Mouse (Mus musculus) heart, adult 2 months (tissue): Measurements from ENCODE around the gene Dgka. TPM values are rescaled to one million over a fixed set of nuclear protein-coding genes. Genes with fewer than 3 reads are reported as not detected.
A peak's percentile ranks its signal among the peaks of the same experiment; 100 is the strongest.

ENCODE experiments used
- DNase-seq, 2 experiments: peaks; one replicate each; pipeline ENCODE4 v3.0.0; 2021
- H3K27ac ChIP-seq: fragments of 200-600 bp; 2 replicates; pipeline ENCODE4 v1.8.1; 2022
- H3K27me3 ChIP-seq: fragments of 200-500 bp; 2 replicates; pipeline ENCODE4 v1.6.1; 2012; ENCODE audit warnings: mild to moderate bottlenecking, low read length, inconsistent platforms, mixed read lengths; ENCODE audit not compliant: control insufficient read depth, insufficient read depth
- H3K36me3 ChIP-seq: fragments of 200-500 bp; 2 replicates; pipeline ENCODE4 v1.6.1; 2012; ENCODE audit warnings: low read length, inconsistent platforms; ENCODE audit not compliant: control insufficient read depth, insufficient read depth
- H3K4me1 ChIP-seq: fragments of 200-500 bp; 2 replicates; pipeline ENCODE4 v1.6.1; 2011; ENCODE audit warnings: low read length; ENCODE audit not compliant: control insufficient read depth, insufficient read depth
- H3K4me3 ChIP-seq: fragments of 200-600 bp; 2 replicates; pipeline ENCODE4 v1.8.1; 2022
- H3K79me2 ChIP-seq: fragments of 200-500 bp; replicated peaks from 2 replicates; pipeline ENCODE4 v1.6.1; 2012; ENCODE audit warnings: mild to moderate bottlenecking, inconsistent platforms, low read length, moderate library complexity, mixed read lengths; ENCODE audit not compliant: control insufficient read depth, insufficient read depth
- H3K9ac ChIP-seq: fragments of 200-500 bp; 2 replicates; pipeline ENCODE4 v1.6.1; 2012; ENCODE audit warnings: low read depth, mild to moderate bottlenecking, control low read depth, inconsistent platforms, low read length, mixed read lengths
- CTCF ChIP-seq: fragments of 200-600 bp; IDR thresholded peaks from 2 replicates; pipeline ENCODE4 v1.8.1; 2022; ENCODE audit warnings: antibody characterized with exemption, mild to moderate bottlenecking, moderate library complexity
- EP300 ChIP-seq: fragments of 200-500 bp; IDR thresholded peaks from 2 replicates; pipeline ENCODE4 v1.6.1; 2011; ENCODE audit warnings: low read depth, low read length, control low read depth; ENCODE audit not compliant: insufficient read depth
- POLR2A ChIP-seq: fragments of 200-500 bp; IDR thresholded peaks from 2 replicates; pipeline ENCODE4 v1.6.1; 2011; ENCODE audit warnings: mild to moderate bottlenecking, low read depth, low read length, control low read depth; ENCODE audit not compliant: insufficient read depth
- WGBS: fragments of 180-500 bp; shearing (Covaris S2); methylation state at CpG from one replicate; pipeline ENCODE4 v1.1.7; 2018; 5-methylcytosine and 5-hydroxymethylcytosine counted together
- intact Hi-C: fragments of 180-260 bp; cut with DNase I; formaldehyde crosslinking; loops from one replicate; pipeline ENCODE4 v1.15.1; 2025
- polyA plus RNA-seq: library from polyadenylated mRNA; depleted of rRNA; stranded (reverse); fragments of >200 nt; gene quantifications from 2 replicates; pipeline ENCODE4 v1.2.3, GENCODE M21; 2012
- total RNA-seq, 2 experiments: library from RNA; stranded (reverse); gene quantifications; 2 replicates each; pipeline ENCODE4 v1.2.3; 2021

Gene Dgka
- total and polyA plus RNA-seq, 3 experiments = 11.2 to 17.5 (median 12.6) TPM

GRCm38 (mm10) chr10:128699006-128699405, 45.6 kb downstream of the Dgka start:
- H3K27ac ChIP-seq = no peak overlapping the region
- DNase-seq = no peak
- H3K4me3 ChIP-seq = no peak overlapping the region
- TF ChIP-seq EP300 (no peak), CTCF (no peak)
- no peaks in the 10 kb centered on the region for H3K27me3 ChIP-seq
- H3K79me2 ChIP-seq = peaks cover 3% of the 10 kb centered on the region; the same call in 1 of the 2 replicates
- no peaks in the 10 kb centered on the region; the same call in 1 of the 2 replicates for H3K4me1 ChIP-seq
- no peaks in the 10 kb centered on the region; the same call in 1 of the 2 replicates for H3K36me3 ChIP-seq
- intact Hi-C loops = no loop called here
- WGBS = 74% methylated on average over 5 of the region's 5 CpGs
- H3K9ac ChIP-seq = no peak overlapping the region

- Histone ChIP-seq H3K4me1 (peaks cover 2% of the 10 kb centered on the region; the same call in 1 of the 2 replicates), H3K27me3 (no peaks in the 10 kb centered on the region), H3K36me3 (no peaks in the 10 kb centered on the region; the same call in 1 of the 2 replicates), H3K79me2 (peaks cover 4% of the 10 kb centered on the region), H3K9ac (no peak overlapping the region), H3K4me3 (no peak overlapping the region), H3K27ac (peak overlapping the region; percentile 71; the same call in 1 of the 2 replicates)
- WGBS = 81% methylated on average over 6 of the region's 6 CpGs
- DNase-seq = no peak
- intact Hi-C loops = no loop called here
- TF ChIP-seq CTCF (no peak), EP300 (no peak)
Observed at GRCm38 (mm10) chr10:128697072-128697725, 47.5 kb downstream of the Dgka start.

GRCm38 (mm10) chr10:128695992-128696807, 48.5 kb downstream of the Dgka start, which contains the start of gene Rab5b:
Gene Rab5b (minus strand): TSS chr10:128696264.
- peak; percentile 97 to 99 for DNase-seq
- 1% methylated on average over 39 of the region's 40 CpGs for WGBS
- H3K27me3 ChIP-seq = no peaks in the 10 kb centered on the region
- H3K79me2 ChIP-seq = peaks cover 4% of the 10 kb centered on the region
- H3K4me1 ChIP-seq = peaks cover 2% of the 10 kb centered on the region; the same call in 1 of the 2 replicates
- H3K4me3 ChIP-seq = peak within 1 kb of the TSS; percentile 96
- no peaks in the 10 kb centered on the region; the same call in none of the 2 replicates for H3K36me3 ChIP-seq
- H3K9ac ChIP-seq = peak within 1 kb of the TSS; percentile 83
- intact Hi-C loops = no loop called here
- peak within 1 kb of the TSS; percentile 94 for H3K27ac ChIP-seq
- TF ChIP-seq CTCF (no peak), EP300 (peak; percentile 53), POLR2A (peak; percentile 87)

- no peak for DNase-seq
- peak overlapping the region; percentile 94 for H3K27ac ChIP-seq
Observed at GRCm38 (mm10) chr10:128695411-128695991, 49.2 kb downstream of the Dgka start.

GRCm38 (mm10) chr10:128674469-128675008, 70.1 kb downstream of the Dgka start:
- no peak for DNase-seq
- no peaks in the 10 kb centered on the region for H3K79me2 ChIP-seq
- peak overlapping the region; percentile 86 for H3K27ac ChIP-seq
- H3K4me3 ChIP-seq = peak overlapping the region; percentile 71
- WGBS = 2% methylated on average over 9 of the region's 9 CpGs
- TF ChIP-seq CTCF = peak; percentile 94
- no peak for TF ChIP-seq POLR2A
- no peaks in the 10 kb centered on the region for H3K27me3 ChIP-seq
- no peaks in the 10 kb centered on the region for H3K36me3 ChIP-seq
- intact Hi-C loops = loop anchor here (5.0 kb wide), 3 partner anchors 62 to 127 kb away; partner anchors contain the start of genes Pa2g4, Rpl41 and Zc3h10
- peaks cover 5% of the 10 kb centered on the region for H3K4me1 ChIP-seq
- H3K9ac ChIP-seq = peak overlapping the region; percentile 86

More at GRCm38 (mm10) chr10:128695411-128695991, 49.2 kb downstream of the Dgka start:
- no peaks in the 10 kb centered on the region for H3K27me3 ChIP-seq
- under 1% methylated on average over 22 of the region's 22 CpGs for WGBS
- intact Hi-C loops = no loop called here
- H3K36me3 ChIP-seq = no peaks in the 10 kb centered on the region; the same call in none of the 2 replicates
- peak overlapping the region; percentile 96 for H3K4me3 ChIP-seq
- TF ChIP-seq POLR2A (no peak), EP300 (no peak), CTCF (no peak)
- peak overlapping the region; percentile 83 for H3K9ac ChIP-seq
- peaks cover 2% of the 10 kb centered on the region; the same call in 1 of the 2 replicates for H3K4me1 ChIP-seq
- H3K79me2 ChIP-seq = peaks cover 4% of the 10 kb centered on the region
